Mouse (Mus musculus): ENCODE data around the gene Tom1l2. TPM values are rescaled to one million over a fixed set of nuclear protein-coding genes. Genes with fewer than 3 reads are reported as not detected.

Gene Tom1l2
- polyA plus RNA-seq, 1 experiment from 2014 or later: 18.9 TPM

DNA sequence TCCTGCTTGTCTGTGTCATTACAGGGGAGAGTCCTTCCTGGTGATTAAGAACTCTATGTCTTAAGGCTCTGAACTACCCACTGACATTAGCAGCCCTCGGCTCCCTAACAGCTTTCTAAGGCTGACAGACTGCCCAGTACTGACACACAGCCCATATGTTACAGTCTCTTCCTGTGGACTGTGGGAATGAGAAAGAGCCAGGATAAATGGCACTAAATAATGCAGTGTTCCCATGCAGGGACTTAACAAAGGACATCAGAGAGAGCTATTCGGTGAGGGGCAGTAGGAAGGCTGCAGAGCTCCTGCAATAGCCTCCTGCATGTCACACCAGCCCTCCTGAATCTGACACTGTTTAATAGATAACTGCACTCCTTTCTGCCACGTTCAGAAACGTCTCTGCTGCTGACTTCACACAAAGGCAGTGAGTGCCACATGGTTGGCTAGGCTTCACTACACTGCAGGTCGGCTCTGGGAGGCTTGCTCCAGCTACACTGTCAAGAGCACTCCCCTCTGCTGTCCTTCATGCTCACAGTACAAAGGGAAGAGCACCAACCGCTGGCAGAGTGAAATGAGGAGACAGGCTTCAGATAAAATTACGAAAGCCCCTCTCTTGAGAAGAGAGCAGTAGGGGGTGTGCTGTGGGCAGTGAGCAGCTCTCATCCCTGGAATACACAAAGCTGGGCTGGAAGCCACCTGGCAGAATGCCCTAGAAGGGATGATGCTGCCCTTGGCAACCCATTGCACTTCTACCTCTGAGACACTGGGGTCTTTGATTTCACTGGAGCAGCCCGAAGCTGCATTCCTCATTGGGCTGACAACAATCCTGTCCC, 41.5 kb downstream of the Tom1l2 start:
- Histone ChIP-seq H3K4me1 (peaks cover 14% of the 10 kb centered on the region), H3K9me3 (replicated peaks) (no peaks in the 10 kb centered on the region), H3K36me3 (no peaks in the 10 kb centered on the region), H3K27me3 (ENCODE audit: low read depth, poor library complexity, severe bottlenecking) (no peaks in the 10 kb centered on the region), H3K27ac (peak overlapping the region; percentile 59; the same call in 1 of the 2 replicates), H3K4me3 (no peak overlapping the region)
- no peak for DNase-seq (ENCODE audit: low spot score)
- 26% methylated on average over 8 of the region's 8 CpGs for WGBS

GRCm38 (mm10) chr11:60309875-60310274, 42.8 kb downstream of the Tom1l2 start:
- Histone ChIP-seq H3K9me3 (replicated peaks) (no peaks in the 10 kb centered on the region), H3K27me3 (ENCODE audit: low read depth, poor library complexity, severe bottlenecking) (no peaks in the 10 kb centered on the region), H3K4me1 (peaks cover 22% of the 10 kb centered on the region), H3K27ac (no peak overlapping the region), H3K4me3 (no peak overlapping the region), H3K36me3 (no peaks in the 10 kb centered on the region)
- no peak for DNase-seq (ENCODE audit: low spot score)

GRCm38 (mm10) chr11:60308506-60309116, 44.1 kb downstream of the Tom1l2 start:
- Histone ChIP-seq H3K27ac (no peak overlapping the region), H3K9me3 (replicated peaks) (no peaks in the 10 kb centered on the region), H3K27me3 (ENCODE audit: low read depth, poor library complexity, severe bottlenecking) (no peaks in the 10 kb centered on the region), H3K36me3 (no peaks in the 10 kb centered on the region), H3K4me1 (peaks cover 22% of the 10 kb centered on the region), H3K4me3 (no peak overlapping the region)
- WGBS: 83% methylated on average over 12 of the region's 12 CpGs
- DNase-seq (ENCODE audit: low spot score): no peak

GRCm38 (mm10) chr11:60308061-60308460, 44.6 kb downstream of the Tom1l2 start:
- no peak overlapping the region for H3K4me3 ChIP-seq
- DNase-seq (ENCODE audit: low spot score): no peak
- H3K36me3 ChIP-seq: no peaks in the 10 kb centered on the region
- H3K4me1 ChIP-seq: peaks cover 22% of the 10 kb centered on the region
- no peaks in the 10 kb centered on the region for H3K9me3 ChIP-seq (replicated peaks)
- H3K27me3 ChIP-seq (ENCODE audit: low read depth, poor library complexity, severe bottlenecking): no peaks in the 10 kb centered on the region
- H3K27ac ChIP-seq: no peak overlapping the region
- WGBS: 86% methylated on average over 2 of the region's 2 CpGs

DNA sequence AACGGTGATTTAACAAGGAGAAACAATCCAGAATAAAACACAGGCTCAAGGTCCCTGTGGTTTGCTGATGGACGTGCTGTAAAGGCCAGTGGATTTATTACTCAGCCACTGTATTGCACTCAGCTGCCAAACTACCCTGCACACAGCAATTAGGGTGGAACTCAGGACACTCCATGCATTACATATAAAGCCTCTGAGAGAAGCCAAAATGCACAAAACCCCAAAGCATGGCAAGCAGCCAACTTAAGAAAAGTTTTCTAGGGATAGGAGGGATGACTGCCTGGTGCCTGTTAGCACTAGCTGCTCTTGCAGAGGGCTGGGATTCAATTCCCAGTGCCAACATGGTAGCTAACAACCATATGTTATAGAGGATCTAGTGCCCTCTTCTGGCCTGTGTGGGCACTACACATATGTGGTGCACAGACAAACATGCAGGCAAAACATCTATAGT, 45.3 kb downstream of the Tom1l2 start:
- Histone ChIP-seq H3K9me3 (replicated peaks) (no peaks in the 10 kb centered on the region), H3K4me1 (peaks cover 26% of the 10 kb centered on the region), H3K4me3 (no peak overlapping the region), H3K27me3 (ENCODE audit: low read depth, poor library complexity, severe bottlenecking) (no peaks in the 10 kb centered on the region), H3K27ac (no peak overlapping the region), H3K36me3 (no peaks in the 10 kb centered on the region)
- 93% methylated on average over 2 of the region's 2 CpGs for WGBS
- no peak for DNase-seq (ENCODE audit: low spot score)

GRCm38 (mm10) chr11:60306834-60307233, 45.9 kb downstream of the Tom1l2 start:
- Histone ChIP-seq H3K27ac (no peak overlapping the region), H3K36me3 (no peaks in the 10 kb centered on the region), H3K4me3 (no peak overlapping the region), H3K9me3 (replicated peaks) (no peaks in the 10 kb centered on the region), H3K4me1 (peaks cover 32% of the 10 kb centered on the region), H3K27me3 (ENCODE audit: low read depth, poor library complexity, severe bottlenecking) (no peaks in the 10 kb centered on the region)
- WGBS: 62% methylated on average over 4 of the region's 4 CpGs
- peak; percentile 53 for DNase-seq (ENCODE audit: low spot score)

DNA sequence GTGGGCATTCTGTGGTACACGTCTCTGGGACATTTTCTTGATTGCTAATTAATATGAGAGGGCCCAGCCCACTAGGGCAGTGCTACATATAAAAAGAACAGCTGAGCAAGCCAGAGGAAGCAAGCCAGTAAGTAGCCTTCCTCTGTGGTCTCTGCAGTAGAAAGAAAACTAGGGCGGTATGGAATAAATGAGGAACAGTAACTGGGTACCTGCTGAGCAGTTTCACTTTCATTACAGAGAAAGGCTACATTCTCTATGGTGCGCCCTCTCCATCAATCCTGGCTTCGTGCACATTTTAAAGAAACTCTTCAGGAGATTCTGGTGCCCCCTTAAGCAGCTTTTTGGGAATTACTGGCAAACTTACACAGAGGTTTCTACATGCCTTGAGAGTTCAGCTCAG, 47.1 kb downstream of the Tom1l2 start:
- WGBS: 72% methylated on average over 4 of the region's 4 CpGs
- no peaks in the 10 kb centered on the region for H3K36me3 ChIP-seq
- no peak for DNase-seq (ENCODE audit: low spot score)
- no peak overlapping the region for H3K4me3 ChIP-seq
- H3K4me1 ChIP-seq: peaks cover 30% of the 10 kb centered on the region
- no peaks in the 10 kb centered on the region for H3K9me3 ChIP-seq (replicated peaks)
- no peak overlapping the region for H3K27ac ChIP-seq
- H3K27me3 ChIP-seq (ENCODE audit: low read depth, poor library complexity, severe bottlenecking): no peaks in the 10 kb centered on the region

DNA sequence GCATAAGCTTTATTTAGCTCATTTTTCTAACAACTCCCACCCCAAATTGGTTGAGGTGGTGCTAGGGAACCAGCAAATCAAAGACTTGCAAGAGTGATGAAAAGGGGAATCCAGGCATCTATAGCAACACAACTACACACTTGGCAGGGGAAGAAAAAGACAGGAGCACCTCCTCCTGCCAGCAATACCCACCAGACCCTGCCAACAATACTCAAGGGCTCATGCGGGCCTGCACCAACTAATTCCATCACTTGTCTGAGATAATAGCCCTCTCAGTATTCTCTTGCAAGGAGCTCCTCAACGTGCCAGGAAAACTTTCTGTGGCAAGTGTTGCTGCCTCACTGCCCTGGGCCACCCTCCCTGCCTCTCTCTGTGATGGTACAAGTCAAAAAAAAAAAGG, 49.2 kb downstream of the Tom1l2 start:
- DNase-seq (ENCODE audit: low spot score): no peak
- WGBS: 88% methylated on average over 2 of the region's 2 CpGs
- Histone ChIP-seq H3K4me1 (peaks cover 27% of the 10 kb centered on the region), H3K4me3 (no peak overlapping the region), H3K36me3 (no peaks in the 10 kb centered on the region), H3K27ac (no peak overlapping the region), H3K27me3 (ENCODE audit: low read depth, poor library complexity, severe bottlenecking) (no peaks in the 10 kb centered on the region), H3K9me3 (replicated peaks) (no peaks in the 10 kb centered on the region)

DNA sequence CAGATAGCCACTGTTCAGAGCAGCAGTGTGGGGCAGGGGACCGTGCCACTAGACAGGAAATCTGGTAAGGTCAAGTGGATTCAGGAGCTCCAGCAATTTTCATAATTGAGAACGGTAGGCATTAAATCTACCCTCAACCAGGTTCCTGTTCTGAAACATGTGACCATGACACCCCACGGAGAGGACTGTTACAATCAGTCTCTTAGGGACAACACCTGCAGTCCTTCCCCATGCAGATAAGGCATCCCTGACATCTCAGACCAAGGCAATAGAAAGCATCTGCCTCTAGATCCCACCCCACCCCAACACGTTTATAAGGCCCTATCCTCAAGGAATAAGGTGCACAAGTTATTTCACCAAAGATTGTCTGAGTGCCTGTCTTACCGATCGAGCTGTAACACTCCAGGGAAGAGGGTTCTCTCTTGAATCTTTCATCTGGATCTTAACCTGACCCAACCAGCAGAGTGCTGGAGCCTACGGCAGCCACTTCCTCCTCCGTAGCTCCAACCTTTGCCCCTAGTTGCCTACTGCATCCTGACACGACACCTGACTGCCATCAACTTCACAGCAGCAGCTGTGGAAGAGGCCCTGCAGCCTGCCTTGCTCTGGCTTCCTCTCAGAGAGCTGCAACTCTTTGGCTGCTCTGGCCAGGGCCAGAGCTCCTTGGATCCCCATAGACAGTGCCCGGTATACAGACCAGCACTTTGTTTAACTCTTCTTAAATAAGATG, 50.2 kb downstream of the Tom1l2 start:
- no peak for DNase-seq (ENCODE audit: low spot score)
- H3K36me3 ChIP-seq: no peaks in the 10 kb centered on the region
- no peaks in the 10 kb centered on the region for H3K9me3 ChIP-seq (replicated peaks)
- no peak overlapping the region for H3K4me3 ChIP-seq
- peaks cover 27% of the 10 kb centered on the region for H3K4me1 ChIP-seq
- peak overlapping the region; percentile 77 for H3K27ac ChIP-seq
- 77% methylated on average over 10 of the region's 10 CpGs for WGBS
- no peaks in the 10 kb centered on the region for H3K27me3 ChIP-seq (ENCODE audit: low read depth, poor library complexity, severe bottlenecking)

- Histone ChIP-seq H3K27me3 (ENCODE audit: low read depth, poor library complexity, severe bottlenecking) (no peaks in the 10 kb centered on the region), H3K4me3 (no peak overlapping the region), H3K36me3 (no peaks in the 10 kb centered on the region), H3K9me3 (replicated peaks) (no peaks in the 10 kb centered on the region), H3K27ac (peak overlapping the region; percentile 77; the same call in 1 of the 2 replicates), H3K4me1 (peaks cover 27% of the 10 kb centered on the region)
- WGBS: 62% methylated on average over 5 of the region's 5 CpGs
- DNase-seq (ENCODE audit: low spot score): no peak
Observed at GRCm38 (mm10) chr11:60301588-60302208, 51.0 kb downstream of the Tom1l2 start.

DNA sequence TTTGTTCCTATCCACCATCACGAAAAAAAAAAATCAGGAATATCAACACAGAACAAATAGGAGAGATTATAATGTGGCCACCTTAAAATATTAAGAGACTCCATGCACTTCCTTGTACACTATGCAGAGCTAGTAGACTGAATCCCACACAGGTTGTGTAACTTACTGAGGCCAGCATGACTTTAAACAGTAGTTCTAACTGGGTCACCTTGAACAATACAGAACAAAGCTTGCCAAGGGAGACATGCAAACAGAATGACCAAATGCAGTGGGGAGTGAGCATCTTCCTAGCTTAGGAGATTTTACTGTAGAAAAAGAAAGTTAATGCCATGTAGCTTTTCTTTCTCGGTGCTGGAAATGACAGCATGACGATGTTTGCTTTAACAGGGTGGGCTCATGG, 52.4 kb downstream of the Tom1l2 start:
- WGBS: 77% methylated on average over 3 of the region's 3 CpGs
- Histone ChIP-seq H3K4me1 (peaks cover 30% of the 10 kb centered on the region), H3K9me3 (replicated peaks) (no peaks in the 10 kb centered on the region), H3K4me3 (no peak overlapping the region), H3K27ac (no peak overlapping the region), H3K36me3 (no peaks in the 10 kb centered on the region), H3K27me3 (ENCODE audit: low read depth, poor library complexity, severe bottlenecking) (no peaks in the 10 kb centered on the region)
- DNase-seq (ENCODE audit: low spot score): no peak

DNA sequence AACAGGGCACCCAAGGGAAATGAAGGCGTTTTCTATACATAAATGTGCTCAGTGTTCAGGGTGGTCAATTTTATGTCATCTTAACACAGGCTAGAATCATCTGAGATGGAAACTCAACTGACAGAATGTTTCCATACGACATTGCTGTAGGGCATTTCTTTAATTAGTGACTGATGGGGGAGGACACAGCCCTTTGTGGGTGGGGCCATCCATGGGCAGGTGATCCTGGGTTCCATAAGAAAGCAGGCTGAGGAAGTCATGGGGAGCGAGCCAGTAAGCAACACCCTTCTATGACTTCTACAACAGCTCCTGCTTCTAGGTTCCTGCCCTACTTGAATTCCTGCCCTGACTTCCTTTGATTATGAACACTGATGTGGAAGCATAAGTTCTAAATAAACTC, 54.9 kb downstream of the Tom1l2 start:
- H3K27me3 ChIP-seq (ENCODE audit: low read depth, poor library complexity, severe bottlenecking): no peaks in the 10 kb centered on the region
- H3K4me3 ChIP-seq: no peak overlapping the region
- H3K4me1 ChIP-seq: peaks cover 48% of the 10 kb centered on the region
- H3K36me3 ChIP-seq: no peaks in the 10 kb centered on the region
- no peak overlapping the region for H3K27ac ChIP-seq
- DNase-seq (ENCODE audit: low spot score): no peak
- no peaks in the 10 kb centered on the region for H3K9me3 ChIP-seq (replicated peaks)
- WGBS: 71% methylated on average over 3 of the region's 3 CpGs

All from limb, embryonic 10.5 days (tissue).